10 mouse cellular contexts compared by ENCODE assay signal in the genomic region with DNA sequence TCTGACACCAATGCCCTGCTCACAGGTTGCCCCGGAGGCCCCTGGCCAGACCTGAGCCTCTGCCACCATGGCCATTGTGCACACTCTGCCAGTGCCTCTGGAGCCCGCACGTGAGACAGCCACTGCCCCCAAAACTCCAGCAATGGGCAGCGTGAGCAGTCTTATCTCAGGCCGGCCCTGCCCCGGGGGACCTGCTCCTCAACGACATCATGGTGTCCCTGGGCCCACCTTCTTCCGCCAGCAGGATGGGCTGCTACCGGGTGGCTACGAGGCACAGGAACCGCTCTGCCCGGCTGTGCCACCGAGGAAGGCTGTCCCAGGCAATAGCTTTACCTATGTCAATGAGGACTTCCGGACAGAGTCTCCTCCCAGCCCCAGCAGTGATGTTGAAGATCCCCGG. TPM values are rescaled to one million over a fixed set of nuclear protein-coding genes. Genes with fewer than 3 reads are reported as not detected.
DNase-seq lines count a peak whose midpoint lies in the region; ATAC-seq and TF ChIP-seq lines count a peak whose summit lies in the region.
"Had no signal": no experiment of that assay in that cellular context is flagged by ENCODE, and none has a peak within 500 bp of the region (broad histone marks: within the 10 kb centered on the region; RNA-seq: fewer than 3 reads in every experiment).

No protein-coding gene starts in this region.

- TF ChIP-seq CTCF in kidney, adult 2 months (conservative IDR thresholded peaks at IDR 0.05; ENCODE audit: insufficient read depth, insufficient read length, low read depth, low read length) = no peak

- DNase-seq in forebrain, embryonic 10.5 days (ENCODE audit: extremely low spot score, low spot score) = no peak
- DNase-seq in kidney, adult 2 months = no peak
- no peak for DNase-seq in limb, embryonic 14.5 days (ENCODE audit: low spot score)
- no peak for DNase-seq in spleen, postnatal 4 days (ENCODE audit: low spot score in 2 of 2)
- DNase-seq in cerebellum, postnatal 10 days = no peak
- DNase-seq: lung, postnatal 36 days had no signal

- ATAC-seq in forebrain, embryonic 16.5 days = no peak
- ATAC-seq in kidney, embryonic 14.5 days (ENCODE audit: low FRiP score, low TSS enrichment) = no peak
- no peak for ATAC-seq in embryonic facial prominence, embryonic 13.5 days (ENCODE audit: insufficient number of reproducible peaks, insufficient read depth, low FRiP score, low TSS enrichment, low read depth)
- no peak for ATAC-seq in limb, embryonic 14.5 days (ENCODE audit: low FRiP score, low read depth)

- no peaks in the 10 kb centered on the region for H3K27me3 ChIP-seq in forebrain, embryonic 10.5 days (ENCODE audit: poor library complexity, severe bottlenecking)
- no peaks in the 10 kb centered on the region for H3K27me3 ChIP-seq in forebrain, embryonic 16.5 days (replicated peaks; ENCODE audit: control insufficient read depth, insufficient read depth, low read length)
- H3K27me3 ChIP-seq in kidney, embryonic 14.5 days (ENCODE audit: control insufficient read depth, insufficient read depth, low read length) = no peaks in the 10 kb centered on the region
- H3K27me3 ChIP-seq in kidney, adult 2 months (replicated peaks; ENCODE audit: control insufficient read depth, insufficient read depth, low read length) = no peaks in the 10 kb centered on the region
- no peaks in the 10 kb centered on the region for H3K27me3 ChIP-seq in embryonic facial prominence, embryonic 13.5 days
- no peaks in the 10 kb centered on the region for H3K27me3 ChIP-seq in limb, embryonic 14.5 days (ENCODE audit: control insufficient read depth, insufficient read depth, low read length)

- peak overlapping the region; percentile 22 for H3K4me3 ChIP-seq in forebrain, embryonic 10.5 days
- no peak overlapping the region for H3K4me3 ChIP-seq in forebrain, embryonic 16.5 days (replicated peaks; ENCODE audit: low read length)
- no peak overlapping the region for H3K4me3 ChIP-seq in kidney, embryonic 14.5 days (ENCODE audit: low read length)
- no peak overlapping the region for H3K4me3 ChIP-seq in kidney, adult 2 months (ENCODE audit: insufficient read depth, low read depth, low read length)
- peak overlapping the region; percentile 3; the same call in 1 of the 2 replicates for H3K4me3 ChIP-seq in embryonic facial prominence, embryonic 13.5 days
- H3K4me3 ChIP-seq in limb, embryonic 14.5 days (replicated peaks; ENCODE audit: low read length) = no peak overlapping the region
- H3K4me3 ChIP-seq: layer of hippocampus, adult 2 months had no signal

- peaks cover 55% of the 10 kb centered on the region for H3K4me1 ChIP-seq in forebrain, embryonic 10.5 days
- peaks cover 32% of the 10 kb centered on the region for H3K4me1 ChIP-seq in forebrain, embryonic 16.5 days (replicated peaks; ENCODE audit: control insufficient read depth, insufficient read depth, low read length)
- H3K4me1 ChIP-seq in kidney, embryonic 14.5 days (ENCODE audit: control insufficient read depth, insufficient read depth, low read length) = peaks cover 41% of the 10 kb centered on the region
- peaks cover 9% of the 10 kb centered on the region; the same call in 1 of the 2 replicates for H3K4me1 ChIP-seq in kidney, adult 2 months (ENCODE audit: control insufficient read depth, insufficient read depth, low read length)
- H3K4me1 ChIP-seq in embryonic facial prominence, embryonic 13.5 days = peaks cover 48% of the 10 kb centered on the region
- peaks cover 31% of the 10 kb centered on the region for H3K4me1 ChIP-seq in limb, embryonic 14.5 days (ENCODE audit: control insufficient read depth, insufficient read depth, low read length)

- WGBS in forebrain, embryonic 10.5 days = 94% methylated on average over 15 of the region's 15 CpGs
- 91% methylated on average over 15 of the region's 15 CpGs for WGBS in forebrain, embryonic 16.5 days
- WGBS in kidney, embryonic 14.5 days = 90% methylated on average over 15 of the region's 15 CpGs
- 86% methylated on average over 15 of the region's 15 CpGs for WGBS in kidney, adult 2 months
- 89% methylated on average over 15 of the region's 15 CpGs for WGBS in embryonic facial prominence, embryonic 13.5 days
- 95% methylated on average over 15 of the region's 15 CpGs for WGBS in limb, embryonic 14.5 days

- H3K9ac ChIP-seq in forebrain, embryonic 16.5 days (replicated peaks; ENCODE audit: low read depth, low read length) = no peak overlapping the region; the same call in 1 of the 2 replicates
- peak overlapping the region; percentile 18; the same call in 1 of the 2 replicates for H3K9ac ChIP-seq in kidney, embryonic 14.5 days (ENCODE audit: low read depth, low read length)
- H3K9ac ChIP-seq in embryonic facial prominence, embryonic 13.5 days = peak overlapping the region; percentile 52
- peak overlapping the region; percentile 8; the same call in 1 of the 2 replicates for H3K9ac ChIP-seq in limb, embryonic 14.5 days (ENCODE audit: low read depth, low read length, severe bottlenecking)

- no peaks in the 10 kb centered on the region for H3K9me3 ChIP-seq in forebrain, embryonic 10.5 days
- H3K9me3 ChIP-seq in forebrain, embryonic 16.5 days (ENCODE audit: control insufficient read depth, low read length) = no peaks in the 10 kb centered on the region
- no peaks in the 10 kb centered on the region for H3K9me3 ChIP-seq in kidney, embryonic 14.5 days (ENCODE audit: control insufficient read depth, low read length)
- no peaks in the 10 kb centered on the region for H3K9me3 ChIP-seq in embryonic facial prominence, embryonic 13.5 days
- H3K9me3 ChIP-seq in limb, embryonic 14.5 days (ENCODE audit: control insufficient read depth, low read length) = no peaks in the 10 kb centered on the region

- TF ChIP-seq POLR2A in kidney, adult 2 months (IDR thresholded peaks at IDR 0.05; ENCODE audit: low read depth, low read length) = no peak
- no peak for TF ChIP-seq POLR2A in limb, embryonic 14.5 days (IDR thresholded peaks at IDR 0.05; ENCODE audit: borderline replicate concordance, extremely low read depth, insufficient read depth, insufficient read length)

- peak overlapping the region; percentile 12; the same call in 1 of the 2 replicates for H3K27ac ChIP-seq in forebrain, embryonic 10.5 days
- H3K27ac ChIP-seq in forebrain, embryonic 16.5 days (ENCODE audit: low read length) = no peak overlapping the region
- H3K27ac ChIP-seq in kidney, embryonic 14.5 days (ENCODE audit: low read depth, low read length) = no peak overlapping the region
- no peak overlapping the region for H3K27ac ChIP-seq in kidney, adult 2 months (ENCODE audit: insufficient read depth, low read depth, low read length)
- H3K27ac ChIP-seq in embryonic facial prominence, embryonic 13.5 days = peak overlapping the region; percentile 11; the same call in 1 of the 2 replicates
- H3K27ac ChIP-seq in limb, embryonic 14.5 days (replicated peaks; ENCODE audit: low read depth, low read length) = no peak overlapping the region

- H3K4me2 ChIP-seq in forebrain, embryonic 16.5 days (ENCODE audit: low read length) = no peak overlapping the region
- no peak overlapping the region for H3K4me2 ChIP-seq in kidney, embryonic 14.5 days (replicated peaks; ENCODE audit: low read depth, low read length)
- peak overlapping the region; percentile 16; the same call in 1 of the 2 replicates for H3K4me2 ChIP-seq in embryonic facial prominence, embryonic 13.5 days
- no peak overlapping the region for H3K4me2 ChIP-seq in limb, embryonic 14.5 days (replicated peaks; ENCODE audit: low read depth, low read length, severe bottlenecking)

- peaks cover 69% of the 10 kb centered on the region for H3K36me3 ChIP-seq in forebrain, embryonic 10.5 days (replicated peaks)
- peaks cover 11% of the 10 kb centered on the region for H3K36me3 ChIP-seq in forebrain, embryonic 16.5 days (ENCODE audit: control insufficient read depth, insufficient read depth)
- peaks cover 46% of the 10 kb centered on the region for H3K36me3 ChIP-seq in kidney, embryonic 14.5 days (ENCODE audit: control insufficient read depth, insufficient read depth, low read length)
- H3K36me3 ChIP-seq in kidney, adult 2 months (ENCODE audit: control insufficient read depth, insufficient read depth, low read length) = no peaks in the 10 kb centered on the region; the same call in none of the 2 replicates
- H3K36me3 ChIP-seq in embryonic facial prominence, embryonic 13.5 days = peaks cover 50% of the 10 kb centered on the region
- H3K36me3 ChIP-seq in limb, embryonic 14.5 days (ENCODE audit: control insufficient read depth, insufficient read depth, low read length) = peaks cover 52% of the 10 kb centered on the region

RNA-seq across cellular contexts. Expression of gene Lzts2, which starts 7.1 kb away (rescaled TPM):
- 47.9 and 52.4 TPM in 2 replicates for polyA plus RNA-seq in forebrain, embryonic 10.5 days (2016; fragmentation: Nextera tagmentation; extraction: Ambion mirVana)
- polyA plus RNA-seq in forebrain, embryonic 16.5 days (2015; fragmentation: Nextera tagmentation; extraction: Ambion mirVana) = 18.2 and 19.5 TPM in 2 replicates
- 59.1 and 68.2 TPM in 2 replicates for polyA plus RNA-seq in kidney, embryonic 14.5 days (2014; fragmentation: Nextera tagmentation; extraction: Ambion mirVana)
- polyA plus RNA-seq in kidney, adult 2 months (2012; rRNA removed) = 54.7 and 74.3 TPM in 2 replicates
- 64.6 and 73.3 TPM in 2 replicates for polyA plus RNA-seq in embryonic facial prominence, embryonic 13.5 days (2015; fragmentation: Nextera tagmentation; extraction: Ambion mirVana)
- 87.0 and 123 TPM in 2 replicates for polyA plus RNA-seq in limb, embryonic 14.5 days (2012; rRNA removed)
- 64.7 and 75.6 TPM in 2 replicates for polyA plus RNA-seq in limb, embryonic 14.5 days (2014; fragmentation: Nextera tagmentation; extraction: Ambion mirVana)

RNA-seq across cellular contexts. Expression of gene Mrpl43, which starts 15.1 kb away (rescaled TPM):
- 71.4 and 75.0 TPM in 2 replicates for polyA plus RNA-seq in forebrain, embryonic 10.5 days (2016; fragmentation: Nextera tagmentation; extraction: Ambion mirVana)
- polyA plus RNA-seq in forebrain, embryonic 16.5 days (2015; fragmentation: Nextera tagmentation; extraction: Ambion mirVana) = 76.9 and 81.8 TPM in 2 replicates
- 69.9 and 83.2 TPM in 2 replicates for polyA plus RNA-seq in kidney, embryonic 14.5 days (2014; fragmentation: Nextera tagmentation; extraction: Ambion mirVana)
- 86.5 and 87.9 TPM in 2 replicates for polyA plus RNA-seq in kidney, adult 2 months (2012; rRNA removed)
- 72.6 and 81.2 TPM in 2 replicates for polyA plus RNA-seq in embryonic facial prominence, embryonic 13.5 days (2015; fragmentation: Nextera tagmentation; extraction: Ambion mirVana)
- polyA plus RNA-seq in limb, embryonic 14.5 days (2012; rRNA removed) = 67.6 and 78.9 TPM in 2 replicates
- polyA plus RNA-seq in limb, embryonic 14.5 days (2014; fragmentation: Nextera tagmentation; extraction: Ambion mirVana) = 55.0 and 61.3 TPM in 2 replicates

RNA-seq across cellular contexts. Expression of gene Twnk, which starts 15.9 kb away (rescaled TPM):
- 34.5 and 35.8 TPM in 2 replicates for polyA plus RNA-seq in forebrain, embryonic 10.5 days (2016; fragmentation: Nextera tagmentation; extraction: Ambion mirVana)
- polyA plus RNA-seq in forebrain, embryonic 16.5 days (2015; fragmentation: Nextera tagmentation; extraction: Ambion mirVana) = 24.6 and 25.5 TPM in 2 replicates
- 19.6 and 19.9 TPM in 2 replicates for polyA plus RNA-seq in kidney, embryonic 14.5 days (2014; fragmentation: Nextera tagmentation; extraction: Ambion mirVana)
- 14.8 and 15.0 TPM in 2 replicates for polyA plus RNA-seq in kidney, adult 2 months (2012; rRNA removed)
- polyA plus RNA-seq in embryonic facial prominence, embryonic 13.5 days (2015; fragmentation: Nextera tagmentation; extraction: Ambion mirVana) = 27.0 and 28.5 TPM in 2 replicates
- 13.6 and 15.9 TPM in 2 replicates for polyA plus RNA-seq in limb, embryonic 14.5 days (2012; rRNA removed)
- 12.5 and 13.3 TPM in 2 replicates for polyA plus RNA-seq in limb, embryonic 14.5 days (2014; fragmentation: Nextera tagmentation; extraction: Ambion mirVana)

RNA-seq across cellular contexts. Expression of gene Pdzd7, which starts 24.2 kb away (rescaled TPM):
- polyA plus RNA-seq in forebrain, embryonic 10.5 days (2016; fragmentation: Nextera tagmentation; extraction: Ambion mirVana) = 0.15 and 0.25 TPM in 2 replicates
- polyA plus RNA-seq in forebrain, embryonic 16.5 days (2015; fragmentation: Nextera tagmentation; extraction: Ambion mirVana) = 1.9 and 2.7 TPM in 2 replicates
- 1.3 and 1.4 TPM in 2 replicates for polyA plus RNA-seq in kidney, embryonic 14.5 days (2014; fragmentation: Nextera tagmentation; extraction: Ambion mirVana)
- polyA plus RNA-seq in kidney, adult 2 months (2012; rRNA removed) = 0.74 and 0.99 TPM in 2 replicates
- polyA plus RNA-seq in embryonic facial prominence, embryonic 13.5 days (2015; fragmentation: Nextera tagmentation; extraction: Ambion mirVana) = 0.47 and 0.51 TPM in 2 replicates
- polyA plus RNA-seq in limb, embryonic 14.5 days (2012; rRNA removed) = 0.85 and 0.99 TPM in 2 replicates
- polyA plus RNA-seq in limb, embryonic 14.5 days (2014; fragmentation: Nextera tagmentation; extraction: Ambion mirVana) = 0.26 and 0.47 TPM in 2 replicates

RNA-seq across cellular contexts. Expression of gene Sfxn3, which starts 25.9 kb away (rescaled TPM):
- 6.3 and 6.9 TPM in 2 replicates for polyA plus RNA-seq in forebrain, embryonic 10.5 days (2016; fragmentation: Nextera tagmentation; extraction: Ambion mirVana)
- polyA plus RNA-seq in forebrain, embryonic 16.5 days (2015; fragmentation: Nextera tagmentation; extraction: Ambion mirVana) = 69.5 and 80.3 TPM in 2 replicates
- polyA plus RNA-seq in kidney, embryonic 14.5 days (2014; fragmentation: Nextera tagmentation; extraction: Ambion mirVana) = 11.0 and 18.3 TPM in 2 replicates
- polyA plus RNA-seq in kidney, adult 2 months (2012; rRNA removed) = 20.8 and 23.5 TPM in 2 replicates
- polyA plus RNA-seq in embryonic facial prominence, embryonic 13.5 days (2015; fragmentation: Nextera tagmentation; extraction: Ambion mirVana) = 32.3 and 32.5 TPM in 2 replicates
- polyA plus RNA-seq in limb, embryonic 14.5 days (2012; rRNA removed) = 44.9 and 48.0 TPM in 2 replicates
- polyA plus RNA-seq in limb, embryonic 14.5 days (2014; fragmentation: Nextera tagmentation; extraction: Ambion mirVana) = 30.5 and 32.5 TPM in 2 replicates

Comparison
In these comparisons a context has a peak if more than half of its experiments do, and no peak if none do; other contexts are left out.
1. H3K27ac ChIP-seq: peak in forebrain, embryonic 10.5 days (single experiment) and embryonic facial prominence, embryonic 13.5 days (single experiment); none in forebrain, embryonic 16.5 days (single experiment), kidney, embryonic 14.5 days (single experiment), kidney, adult 2 months (single experiment) and limb, embryonic 14.5 days (single experiment).
2. H3K4me3 ChIP-seq: peak in forebrain, embryonic 10.5 days (single experiment) and embryonic facial prominence, embryonic 13.5 days (single experiment); none in forebrain, embryonic 16.5 days (single experiment), kidney, embryonic 14.5 days (single experiment), kidney, adult 2 months (single experiment) and limb, embryonic 14.5 days (single experiment).